Mouse (Mus musculus): Measurements from ENCODE around the gene Socs1. TPM values are rescaled to one million over a fixed set of nuclear protein-coding genes. Genes with fewer than 3 reads are reported as not detected.
A peak's percentile ranks its signal among the peaks of the same experiment; 100 is the strongest.

Gene Socs1
- total RNA-seq, 2 experiments from 2014 or later: 0.71 to 0.82 TPM

DNA sequence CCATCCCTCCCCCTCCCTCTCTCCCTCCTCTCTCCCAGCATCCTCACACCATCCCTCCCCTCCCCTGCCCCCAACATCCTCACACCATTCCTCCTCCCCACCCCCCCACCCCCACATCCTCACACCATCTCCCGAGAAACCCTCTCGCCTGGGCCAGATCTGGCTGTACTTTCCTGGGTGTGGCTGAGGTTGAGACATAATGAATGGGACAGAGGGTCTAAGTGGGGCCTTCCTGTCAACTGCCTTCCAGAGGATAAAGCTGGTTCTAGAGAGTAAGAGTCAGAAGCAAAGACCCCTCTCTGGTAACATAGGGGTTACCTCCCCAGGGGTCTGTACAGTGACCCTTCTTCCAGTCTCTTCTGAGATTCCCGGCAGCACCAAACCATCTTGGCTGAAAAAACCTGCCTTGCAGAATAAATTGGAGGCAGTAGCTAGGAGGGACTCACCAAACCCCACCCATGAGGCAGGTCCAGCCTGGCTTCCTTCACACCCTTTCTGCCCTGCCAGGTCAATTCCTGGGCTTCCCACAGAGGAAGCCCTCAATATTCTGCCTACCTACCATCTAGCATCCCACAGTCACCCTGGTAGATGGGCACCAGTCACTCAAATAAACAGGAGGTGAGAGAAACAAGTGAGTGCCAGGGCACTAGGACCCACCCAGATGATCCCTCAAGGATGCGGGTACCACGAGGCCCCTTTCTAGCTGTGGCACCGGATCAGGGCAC lies 21.6 kb downstream of the Socs1 start:
- no peak for DNase-seq (ENCODE audit: low spot score in 2 of 2)

GRCm38 (mm10) chr16:10762569-10763180 lies 22.7 kb downstream of the Socs1 start:
- DNase-seq (ENCODE audit: low spot score in 2 of 2): no peak

GRCm38 (mm10) chr16:10761182-10761581 lies 24.2 kb downstream of the Socs1 start:
- DNase-seq (ENCODE audit: low spot score in 2 of 2): no peak

DNA sequence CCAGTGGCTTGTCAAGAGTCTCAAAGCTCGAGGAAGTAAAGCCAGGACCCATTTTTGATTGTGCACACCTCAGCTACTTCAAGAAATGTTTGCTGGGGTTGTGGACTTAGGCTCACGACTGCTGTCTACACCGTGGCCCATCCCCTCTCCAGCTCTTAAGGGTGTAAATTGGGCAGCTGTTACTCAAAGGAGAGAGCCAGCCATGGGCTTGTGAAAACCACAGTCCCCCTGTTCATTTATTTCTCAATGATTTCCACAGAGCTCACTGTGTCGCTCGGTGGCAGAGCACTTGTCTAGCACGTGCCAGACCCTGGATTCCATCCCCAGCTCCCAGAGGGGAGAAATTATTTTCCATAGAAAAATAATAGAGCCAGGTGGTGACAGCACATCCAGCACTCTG lies 29.2 kb downstream of the Socs1 start:
- DNase-seq (ENCODE audit: low spot score in 2 of 2): no peak

DNA sequence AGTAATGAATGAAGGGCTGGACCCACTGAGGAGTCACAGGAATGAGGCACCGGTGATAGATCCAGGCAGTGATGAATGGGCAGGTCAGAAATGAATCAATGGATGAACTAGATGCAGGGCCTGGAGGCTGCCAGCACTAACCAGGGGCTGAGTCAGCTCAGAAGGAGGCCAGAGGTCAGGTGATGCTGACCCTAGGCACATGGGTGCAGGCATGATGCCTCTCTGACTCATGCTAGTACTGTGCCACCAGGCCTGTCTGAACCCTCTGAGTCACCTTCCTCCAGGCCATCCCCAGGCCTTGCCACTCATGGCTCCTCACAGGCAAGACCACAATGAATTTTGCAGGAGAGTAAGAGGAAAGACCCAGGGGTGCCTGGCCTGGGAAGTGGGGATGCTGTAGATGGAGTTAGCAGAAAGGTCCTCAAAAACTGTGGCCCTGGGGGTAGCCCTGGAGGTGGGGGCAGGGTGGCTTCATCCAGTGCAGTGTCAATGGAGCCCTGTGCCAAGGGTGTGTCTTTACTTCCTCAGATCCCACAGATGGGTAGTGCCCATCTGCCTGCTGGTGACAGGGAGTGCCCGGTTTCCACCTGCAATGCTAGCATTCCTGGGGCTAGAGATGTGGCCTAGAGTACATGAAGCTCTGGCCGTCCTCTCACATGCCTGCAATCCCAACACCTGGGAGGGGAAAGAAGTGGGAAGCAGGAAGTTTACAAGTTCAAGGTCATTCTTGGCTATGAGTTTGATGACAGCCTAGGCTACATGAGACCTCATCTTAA lies 30.6 kb downstream of the Socs1 start:
- DNase-seq (ENCODE audit: low spot score in 2 of 2): no peak

DNA sequence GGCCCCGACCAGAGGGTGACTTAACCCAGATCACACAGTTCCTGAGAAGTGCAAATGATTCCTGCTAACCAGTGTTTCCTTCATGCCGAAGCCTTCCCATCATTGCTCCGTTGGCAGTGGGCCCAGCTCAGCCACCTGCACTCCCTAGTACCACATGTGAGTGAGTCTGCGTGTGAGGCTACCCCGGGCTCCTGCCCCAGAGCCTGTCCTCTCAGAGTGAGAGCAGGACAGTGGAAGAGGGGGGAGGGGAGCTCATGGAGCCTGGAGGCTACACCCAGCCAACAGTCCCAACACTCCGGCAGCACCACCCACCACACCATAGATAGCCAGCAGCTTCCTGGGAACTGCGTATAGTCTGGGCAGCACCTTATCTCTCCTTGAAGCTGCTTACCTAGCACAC lies 35.5 kb downstream of the Socs1 start:
- peak in 1 of 2 experiments; percentile 43 for DNase-seq (ENCODE audit: low spot score in 2 of 2)

DNA sequence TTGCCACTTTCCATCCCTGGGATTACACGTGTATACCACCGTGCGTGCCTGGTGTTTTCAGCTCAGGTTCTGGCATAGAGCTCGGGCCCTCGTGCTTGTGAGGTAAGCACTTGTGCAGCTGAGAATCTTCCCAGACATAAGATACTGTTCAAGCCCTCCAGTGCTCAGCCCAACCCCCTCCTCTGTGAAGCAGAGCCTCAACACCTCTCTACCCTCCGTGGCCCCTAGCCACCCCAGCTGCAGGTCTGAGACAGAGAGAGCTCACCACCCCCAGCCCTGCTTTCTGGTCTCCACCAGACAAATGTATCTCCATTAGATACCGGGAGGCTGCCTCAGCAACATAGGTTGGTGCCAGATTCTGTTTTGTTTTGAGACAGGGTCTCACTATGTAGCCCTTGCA lies 36.1 kb downstream of the Socs1 start:
- DNase-seq (ENCODE audit: low spot score in 2 of 2): no peak

- peak in 1 of 2 experiments; percentile 11 for DNase-seq (ENCODE audit: low spot score in 2 of 2)
Observed at GRCm38 (mm10) chr16:10741082-10741481, 44.3 kb downstream of the Socs1 start.

GRCm38 (mm10) chr16:10739854-10740398 lies 45.4 kb downstream of the Socs1 start:
- DNase-seq (ENCODE audit: low spot score in 2 of 2): no peak

DNA sequence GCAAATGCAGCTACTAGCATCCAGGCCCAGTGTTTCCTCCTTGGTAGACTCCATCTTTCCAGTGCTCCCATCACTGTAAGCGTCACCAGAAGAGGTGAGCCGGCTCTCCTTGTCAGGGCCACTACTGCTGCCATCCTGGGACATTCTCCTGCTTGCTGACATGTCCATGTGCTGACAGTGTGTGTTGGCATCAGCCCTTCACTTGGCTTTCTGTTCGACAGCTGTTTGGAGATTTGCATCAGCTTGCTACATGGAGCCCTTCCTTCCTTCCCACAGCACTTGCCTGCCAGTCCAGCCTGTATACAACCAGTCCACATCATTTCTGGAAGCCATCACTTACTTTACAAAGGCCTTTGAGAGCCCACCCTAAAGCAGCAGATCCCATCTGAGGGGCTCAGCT lies 46.5 kb downstream of the Socs1 start:
- no peak for DNase-seq (ENCODE audit: low spot score in 2 of 2)

DNA sequence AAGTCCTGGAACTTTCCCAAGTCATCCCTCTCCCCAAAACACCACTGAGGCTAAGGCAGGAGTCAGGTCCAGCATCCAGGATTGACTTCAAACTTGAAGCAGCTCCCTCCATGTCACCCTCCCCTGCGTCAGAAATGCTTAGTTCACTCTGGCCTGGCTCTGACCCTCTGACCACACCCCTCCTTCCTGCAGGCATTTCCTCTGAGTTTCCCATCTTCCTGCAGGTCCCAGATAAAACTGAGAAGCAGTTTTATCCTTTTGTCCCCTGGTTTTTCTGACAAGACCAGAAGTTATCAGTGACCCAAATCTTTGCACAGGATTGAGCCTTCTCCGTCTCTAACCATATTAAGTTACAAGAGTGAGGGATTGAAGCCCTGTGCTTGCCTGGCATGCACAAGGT lies 47.8 kb downstream of the Socs1 start:
- DNase-seq (ENCODE audit: low spot score in 2 of 2): no peak

GRCm38 (mm10) chr16:10736364-10736763 lies 49.0 kb downstream of the Socs1 start:
- no peak for DNase-seq (ENCODE audit: low spot score in 2 of 2)

GRCm38 (mm10) chr16:10735781-10736180 lies 49.6 kb downstream of the Socs1 start:
- no peak for DNase-seq (ENCODE audit: low spot score in 2 of 2)

GRCm38 (mm10) chr16:10732421-10732820 lies 52.9 kb downstream of the Socs1 start:
- no peak for DNase-seq (ENCODE audit: low spot score in 2 of 2)

Other genes starting within 250 kb of the Socs1 start
- gene Dexi, start 242.5 kb downstream of the Socs1 start, total RNA-seq (2021): 10 to 100 TPM; 62.8 to 67.7 TPM
- gene Clec16a, start 240.2 kb downstream of the Socs1 start, total RNA-seq (2021): 10 to 100 TPM; 93.0 to 95.7 TPM
- not detected for gene Tnp2, start 3.1 kb upstream of the Socs1 start, total RNA-seq (2021)
- not detected for gene Prm3, start 5.4 kb upstream of the Socs1 start, total RNA-seq (2021)
- not detected for gene Prm2, start 10.6 kb upstream of the Socs1 start, total RNA-seq (2021)
- not detected for gene Prm1, start 20.3 kb upstream of the Socs1 start, total RNA-seq (2021)
- not detected for gene Gm11172, start 27.4 kb upstream of the Socs1 start, total RNA-seq (2021)
- not detected for gene Rmi2, start 49.5 kb upstream of the Socs1 start, total RNA-seq (2021)